Mouse (Mus musculus) embryonic facial prominence, embryonic 13.5 days (tissue): ENCODE results near the gene Tmem43. TPM values are rescaled to one million over a fixed set of nuclear protein-coding genes. Genes with fewer than 3 reads are reported as not detected.

Experiments
- ATAC-seq: fragments of 200-750 bp; cut with Nextera tagmentation; 2 replicates; pipeline ENCODE4 v1.8.0; 2017; ENCODE audit warnings: low read depth; ENCODE audit not compliant: insufficient number of reproducible peaks, insufficient read depth, low FRiP score, low TSS enrichment
- H3K27ac ChIP-seq: fragments of 300-500 bp; sonication (generic); 2 replicates; pipeline ENCODE4 v1.5.1; 2015; ENCODE audit warnings: moderate library complexity, mild to moderate bottlenecking, inconsistent platforms
- H3K27me3 ChIP-seq: fragments of 300-500 bp; sonication (generic); 2 replicates; pipeline ENCODE4 v1.6.1; 2015; ENCODE audit warnings: mild to moderate bottlenecking, inconsistent platforms
- H3K36me3 ChIP-seq: fragments of 300-500 bp; sonication (generic); 2 replicates; pipeline ENCODE4 v1.6.1; 2015; ENCODE audit warnings: mild to moderate bottlenecking, inconsistent platforms
- H3K4me1 ChIP-seq: fragments of 300-500 bp; sonication (generic); 2 replicates; pipeline ENCODE4 v1.6.1; 2015; ENCODE audit warnings: inconsistent platforms
- H3K4me2 ChIP-seq: fragments of 300-500 bp; sonication (generic); 2 replicates; pipeline ENCODE4 v1.6.1; 2015; ENCODE audit warnings: moderate library complexity, mild to moderate bottlenecking, inconsistent platforms
- H3K4me3 ChIP-seq: fragments of 300-500 bp; sonication (generic); 2 replicates; pipeline ENCODE4 v1.5.1; 2015; ENCODE audit warnings: mild to moderate bottlenecking, inconsistent platforms
- H3K9ac ChIP-seq: fragments of 300-500 bp; sonication (generic); 2 replicates; pipeline ENCODE4 v1.6.1; 2015; ENCODE audit warnings: mild to moderate bottlenecking, inconsistent platforms
- H3K9me3 ChIP-seq: fragments of 300-500 bp; sonication (generic); 2 replicates; pipeline ENCODE4 v1.6.1; 2016; ENCODE audit warnings: inconsistent platforms
- WGBS: fragments of 180-500 bp; shearing (Covaris S2); methylation state at CpG from one replicate; pipeline ENCODE4 v1.1.7; 2015; ENCODE audit warnings: mixed read lengths; 5-methylcytosine and 5-hydroxymethylcytosine counted together
- polyA plus RNA-seq: library from polyadenylated mRNA; unstranded; fragments of >200 nt; fragmentation: Nextera tagmentation; extraction: Ambion mirVana; gene quantifications from 2 replicates; pipeline ENCODE4 v1.2.1, GENCODE M21; 2015

Gene Tmem43
- polyA plus RNA-seq, 1 experiment from 2014 or later = 61.7 TPM

DNA sequence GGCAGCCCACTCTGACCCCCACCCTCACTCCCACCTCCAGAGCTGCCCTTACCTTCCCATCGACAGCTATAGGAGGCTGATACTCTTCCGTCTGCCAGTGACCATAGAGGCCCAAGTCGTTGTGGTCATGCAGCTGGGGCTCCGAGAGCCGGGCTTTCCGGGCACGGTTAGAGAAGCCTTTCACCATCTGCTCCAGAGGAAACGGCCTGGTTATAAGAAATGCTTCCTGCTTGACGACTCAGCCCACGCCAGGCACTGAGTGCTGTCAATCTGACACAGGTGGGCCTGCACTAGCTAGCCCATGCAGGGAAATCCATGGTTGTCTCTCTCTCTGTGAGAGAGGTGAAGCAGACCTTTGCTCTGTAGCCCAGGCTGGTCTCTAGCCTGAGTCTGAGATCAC, 19.6 kb downstream of the Tmem43 start:
- Histone ChIP-seq H3K4me1 (no peaks in the 10 kb centered on the region), H3K9me3 (no peaks in the 10 kb centered on the region), H3K36me3 (peaks cover 95% of the 10 kb centered on the region), H3K9ac (no peak overlapping the region), H3K27ac (no peak overlapping the region), H3K4me2 (no peak overlapping the region), H3K27me3 (no peaks in the 10 kb centered on the region), H3K4me3 (no peak overlapping the region)
- ATAC-seq = no peak
- WGBS = 87% methylated on average over 10 of the region's 10 CpGs

DNA sequence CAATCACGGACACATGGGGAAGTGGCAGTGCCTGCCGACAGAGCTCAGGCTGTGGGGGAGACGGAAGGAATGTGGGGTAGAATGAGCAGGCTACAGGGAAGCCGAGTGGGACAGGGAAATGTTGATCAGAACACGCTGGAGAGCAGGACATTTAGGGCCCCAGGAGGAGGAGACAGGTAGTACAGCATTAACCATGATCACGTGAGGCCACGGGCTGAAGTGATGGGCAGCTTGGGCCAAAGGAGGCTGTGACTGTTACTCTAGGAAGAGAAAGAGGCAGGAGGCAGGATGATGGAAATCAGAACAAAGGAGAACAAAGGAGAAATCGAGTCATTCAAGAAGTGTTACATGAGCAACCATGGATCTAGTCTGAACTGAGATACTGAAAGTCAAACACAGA, 21.0 kb downstream of the Tmem43 start:
- no peak for ATAC-seq

DNA sequence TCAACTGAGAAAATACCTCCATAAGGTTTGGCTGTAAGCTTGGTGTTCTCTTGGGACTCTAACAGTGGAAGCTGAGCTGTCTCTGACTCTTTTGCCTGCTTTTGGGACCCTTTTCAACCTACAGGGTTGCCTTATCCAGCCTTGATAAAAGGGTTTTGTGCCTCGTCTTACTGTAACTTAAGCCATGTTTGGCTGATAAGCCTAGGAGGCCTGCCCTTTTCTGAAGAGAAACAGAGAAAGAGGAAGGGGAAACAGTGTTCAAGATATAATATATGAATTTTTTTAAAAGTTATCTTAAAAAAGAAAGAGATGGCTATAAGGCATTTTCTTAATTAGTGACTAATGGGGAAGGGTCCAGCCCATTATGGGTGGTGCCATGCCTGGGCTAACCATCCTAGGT, 29.8 kb downstream of the Tmem43 start:
- Histone ChIP-seq H3K4me3 (no peak overlapping the region), H3K27me3 (no peaks in the 10 kb centered on the region), H3K9ac (no peak overlapping the region), H3K4me1 (no peaks in the 10 kb centered on the region), H3K36me3 (peaks cover 100% of the 10 kb centered on the region), H3K4me2 (no peak overlapping the region), H3K9me3 (no peaks in the 10 kb centered on the region), H3K27ac (no peak overlapping the region)
- WGBS = 76% methylated on average over 1 of the region's 1 CpGs
- ATAC-seq = no peak

More for the DNA sequence above, 21.0 kb downstream of the Tmem43 start:
- no peak overlapping the region for H3K9ac ChIP-seq
- H3K9me3 ChIP-seq = no peaks in the 10 kb centered on the region
- 86% methylated on average over 8 of the region's 8 CpGs for WGBS
- no peak overlapping the region for H3K4me2 ChIP-seq
- H3K4me1 ChIP-seq = no peaks in the 10 kb centered on the region
- H3K36me3 ChIP-seq = peaks cover 97% of the 10 kb centered on the region
- H3K4me3 ChIP-seq = no peak overlapping the region
- no peak overlapping the region for H3K27ac ChIP-seq
- H3K27me3 ChIP-seq = no peaks in the 10 kb centered on the region

DNA sequence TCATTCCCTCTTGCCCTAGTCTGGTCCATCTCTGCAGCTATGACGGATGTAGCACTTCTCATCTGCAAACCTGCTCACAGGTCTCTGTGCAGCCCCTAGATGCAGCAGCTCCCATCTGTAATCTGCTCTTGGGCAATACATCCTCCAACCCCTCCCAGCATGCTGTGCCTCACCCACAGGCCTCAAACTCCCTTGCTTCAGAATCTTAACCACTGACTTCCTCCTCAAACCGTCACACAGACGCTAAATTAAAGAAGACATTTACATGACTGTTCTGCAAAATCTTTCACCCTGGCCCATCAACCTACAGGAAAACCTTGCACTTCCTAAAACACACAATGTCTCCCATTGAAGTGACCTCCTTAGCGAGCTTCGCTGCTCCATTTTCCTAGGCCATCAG, 32.5 kb downstream of the Tmem43 start:
- H3K4me1 ChIP-seq = no peaks in the 10 kb centered on the region
- 91% methylated on average over 5 of the region's 5 CpGs for WGBS
- no peaks in the 10 kb centered on the region for H3K27me3 ChIP-seq
- H3K36me3 ChIP-seq = peaks cover 82% of the 10 kb centered on the region
- no peak overlapping the region for H3K27ac ChIP-seq
- H3K4me2 ChIP-seq = no peak overlapping the region
- no peaks in the 10 kb centered on the region for H3K9me3 ChIP-seq
- ATAC-seq = no peak
- no peak overlapping the region for H3K4me3 ChIP-seq
- H3K9ac ChIP-seq = no peak overlapping the region

DNA sequence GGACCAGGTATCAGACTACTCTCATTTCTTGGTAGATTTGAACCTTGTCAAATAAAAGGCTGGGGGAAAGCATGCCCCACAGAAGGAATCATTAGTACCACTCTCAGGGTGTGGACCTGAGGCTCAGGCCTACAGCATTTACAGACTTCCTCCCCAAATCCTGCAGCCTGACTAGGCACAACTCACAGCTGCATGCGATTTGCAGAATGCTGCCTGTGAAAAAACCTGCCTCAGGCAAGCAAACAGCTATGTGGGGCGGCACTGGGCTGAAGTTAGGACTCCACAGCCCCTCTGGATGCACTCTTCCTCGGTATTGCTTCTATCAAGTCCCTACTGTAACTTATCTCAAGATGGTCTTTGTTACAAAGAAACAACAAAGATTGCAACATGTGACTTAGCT, 34.5 kb downstream of the Tmem43 start:
- no peak overlapping the region for H3K4me3 ChIP-seq
- H3K9ac ChIP-seq = 0 out of 2 replicates have a peak overlapping the region, but pooled peaks have one; percentile 21
- H3K4me1 ChIP-seq = no peaks in the 10 kb centered on the region
- H3K27ac ChIP-seq = no peak overlapping the region; the same call in 1 of the 2 replicates
- H3K9me3 ChIP-seq = no peaks in the 10 kb centered on the region
- peaks cover 62% of the 10 kb centered on the region for H3K36me3 ChIP-seq
- no peak overlapping the region for H3K4me2 ChIP-seq
- 41% methylated on average over 3 of the region's 3 CpGs for WGBS
- no peaks in the 10 kb centered on the region for H3K27me3 ChIP-seq
- ATAC-seq = no peak

DNA sequence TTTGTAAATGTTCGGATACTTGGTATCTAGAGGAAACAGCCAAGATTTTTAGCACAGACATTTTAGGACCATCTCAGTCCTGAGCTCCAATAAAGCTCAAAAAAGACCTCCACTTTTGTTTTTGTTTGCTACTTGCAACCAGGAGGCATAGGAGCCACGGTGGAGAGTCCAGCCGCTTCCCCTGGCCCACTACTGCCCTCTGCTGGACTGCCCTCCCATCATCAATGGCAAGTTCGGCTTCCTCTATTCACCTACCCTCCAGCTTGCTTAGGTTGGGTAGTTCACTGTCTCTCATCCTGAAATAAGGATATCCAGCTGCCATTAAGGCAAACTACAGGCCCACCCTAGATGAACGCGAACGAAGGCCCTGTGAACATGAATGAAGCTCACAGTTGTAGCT, 35.8 kb downstream of the Tmem43 start:
- H3K36me3 ChIP-seq = peaks cover 49% of the 10 kb centered on the region
- WGBS = 46% methylated on average over 7 of the region's 7 CpGs
- ATAC-seq = no peak

GRCm38 (mm10) chr6:91510211-91510610, 36.7 kb downstream of the Tmem43 start:
- Histone ChIP-seq H3K4me3 (no peak overlapping the region), H3K9ac (no peak overlapping the region), H3K27me3 (no peaks in the 10 kb centered on the region), H3K4me2 (no peak overlapping the region), H3K4me1 (peaks cover 10% of the 10 kb centered on the region), H3K36me3 (peaks cover 40% of the 10 kb centered on the region), H3K9me3 (no peaks in the 10 kb centered on the region), H3K27ac (no peak overlapping the region)
- ATAC-seq = no peak
- whole genome bisulfite sequencing = 76% methylated on average over 10 of the region's 10 CpGs

More for the DNA sequence above, 35.8 kb downstream of the Tmem43 start:
- H3K9me3 ChIP-seq = no peaks in the 10 kb centered on the region
- H3K9ac ChIP-seq = no peak overlapping the region
- H3K4me2 ChIP-seq = no peak overlapping the region
- H3K4me1 ChIP-seq = peaks cover 1% of the 10 kb centered on the region; the same call in 1 of the 2 replicates
- H3K27me3 ChIP-seq = no peaks in the 10 kb centered on the region
- H3K27ac ChIP-seq = no peak overlapping the region
- no peak overlapping the region for H3K4me3 ChIP-seq

GRCm38 (mm10) chr6:91514135-91514534, 40.6 kb downstream of the Tmem43 start:
- Histone ChIP-seq H3K36me3 (peaks cover 20% of the 10 kb centered on the region), H3K9ac (peak overlapping the region; percentile 95), H3K27ac (no peak overlapping the region), H3K9me3 (no peaks in the 10 kb centered on the region), H3K4me3 (no peak overlapping the region), H3K4me1 (peaks cover 22% of the 10 kb centered on the region), H3K4me2 (peak overlapping the region; percentile 82; the same call in 1 of the 2 replicates), H3K27me3 (no peaks in the 10 kb centered on the region)
- no peak for ATAC-seq

DNA sequence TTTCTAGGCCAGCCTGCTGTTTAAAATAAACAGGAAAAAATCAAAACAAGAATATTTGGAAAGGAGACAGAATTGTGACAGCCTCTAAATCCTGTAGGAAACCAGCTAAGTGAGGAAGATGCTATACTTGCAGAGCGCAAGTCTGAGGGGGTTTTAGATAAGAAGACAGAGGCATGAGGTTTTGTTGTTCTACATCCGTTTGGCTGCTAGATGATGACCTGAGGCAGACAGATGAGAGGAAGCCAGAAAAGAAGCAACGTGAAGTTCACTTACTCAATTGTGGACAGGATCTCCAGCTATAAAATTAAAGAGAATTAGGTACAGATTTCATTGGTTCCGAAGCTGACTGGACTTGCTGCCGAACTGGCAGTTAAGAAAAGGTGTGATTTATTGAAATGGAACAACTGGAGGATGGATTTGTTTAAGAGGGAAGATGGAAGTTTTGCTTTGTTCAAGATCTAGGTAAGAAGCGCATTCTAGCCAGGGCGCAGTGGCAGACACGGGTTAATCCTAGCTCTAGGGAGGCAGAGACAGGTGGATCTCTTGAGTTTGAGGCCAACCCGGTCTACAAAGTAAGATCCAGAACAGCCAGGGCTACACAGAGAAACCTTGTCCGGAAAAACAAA, 41.3 kb downstream of the Tmem43 start:
- 22% methylated on average over 10 of the region's 10 CpGs for WGBS
- peak overlapping the region; percentile 95 for H3K9ac ChIP-seq
- H3K4me3 ChIP-seq = peak overlapping the region; percentile 87
- peak overlapping the region; percentile 51; the same call in 1 of the 2 replicates for H3K27ac ChIP-seq
- H3K4me2 ChIP-seq = peak overlapping the region; percentile 82
- H3K4me1 ChIP-seq = peaks cover 22% of the 10 kb centered on the region
- no peak for ATAC-seq
- no peaks in the 10 kb centered on the region for H3K9me3 ChIP-seq
- peaks cover 27% of the 10 kb centered on the region for H3K36me3 ChIP-seq
- H3K27me3 ChIP-seq = no peaks in the 10 kb centered on the region

- Histone ChIP-seq H3K27ac (peak within 1 kb of the TSS; percentile 80), H3K36me3 (peaks cover 32% of the 10 kb centered on the region), H3K9me3 (no peaks in the 10 kb centered on the region), H3K27me3 (no peaks in the 10 kb centered on the region), H3K9ac (peak within 1 kb of the TSS; percentile 95), H3K4me2 (peak within 1 kb of the TSS; percentile 82), H3K4me1 (peaks cover 22% of the 10 kb centered on the region), H3K4me3 (peak within 1 kb of the TSS; percentile 87)
- ATAC-seq = peak; percentile 98
- WGBS = under 1% methylated on average over 80 of the region's 80 CpGs
Observed at GRCm38 (mm10) chr6:91515545-91516449, 42.3 kb downstream of the Tmem43 start, which contains the start of the genes Xpc and Lsm3. TSS of gene Xpc (minus strand) at chr6:91515888. TSS of gene Lsm3 (plus strand) at chr6:91515928.

DNA sequence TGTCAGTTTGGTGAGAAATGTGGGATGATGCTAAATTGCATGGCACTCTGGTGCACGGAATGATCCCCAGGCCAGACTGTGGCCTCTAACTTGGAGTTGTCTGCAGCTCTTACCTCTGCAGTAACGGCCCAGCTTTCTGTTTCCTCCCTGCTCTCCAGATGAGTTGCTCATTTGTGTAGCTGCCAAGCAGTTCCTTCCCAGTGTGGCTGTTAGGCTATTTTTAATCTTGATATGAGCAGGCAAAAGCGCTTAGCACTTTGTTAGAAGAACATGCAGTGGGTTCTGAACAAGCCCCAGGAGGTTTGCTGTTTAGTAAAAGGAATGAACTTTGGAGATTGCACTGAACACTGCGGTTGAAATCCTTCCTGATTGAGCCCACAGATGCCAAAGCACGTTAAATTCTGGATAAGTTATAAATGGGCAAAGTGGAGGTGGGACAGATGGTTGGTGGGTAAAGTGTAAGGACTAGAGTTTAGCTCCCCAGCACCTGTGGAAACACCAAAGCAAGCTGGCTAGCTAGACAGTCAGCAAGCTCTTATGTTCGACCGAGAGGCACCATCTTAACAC, 45.0 kb downstream of the Tmem43 start:
- H3K27me3 ChIP-seq = no peaks in the 10 kb centered on the region
- no peak overlapping the region for H3K4me2 ChIP-seq
- H3K9me3 ChIP-seq = no peaks in the 10 kb centered on the region
- H3K4me1 ChIP-seq = peaks cover 22% of the 10 kb centered on the region
- no peak overlapping the region for H3K4me3 ChIP-seq
- no peak for ATAC-seq
- no peak overlapping the region for H3K27ac ChIP-seq
- H3K36me3 ChIP-seq = peaks cover 60% of the 10 kb centered on the region
- H3K9ac ChIP-seq = peak overlapping the region; percentile 27; the same call in 1 of the 2 replicates
- WGBS = 87% methylated on average over 7 of the region's 7 CpGs
